Mouse (Mus musculus): ENCODE data around the gene 2010109A12Rik. TPM values are rescaled to one million over a fixed set of nuclear protein-coding genes. Genes with fewer than 3 reads are reported as not detected.
A peak's percentile ranks its signal among the peaks of the same experiment; 100 is the strongest.

Gene 2010109A12Rik
- polyA plus RNA-seq, 1 experiment = 0.09 TPM

- H3K4me3 ChIP-seq (ENCODE audit: extremely low read depth, insufficient read depth, insufficient read length) = no peak overlapping the region
- WGBS = 64% methylated on average over 5 of the region's 5 CpGs
These were observed 49.5 kb downstream of the 2010109A12Rik start for GRCm38 (mm10) chr5:93255759-93256265.

GRCm38 (mm10) chr5:93256820-93257405, 50.6 kb downstream of the 2010109A12Rik start:
- DNase-seq (ENCODE audit: low read depth in 1 of 2, low spot score in 2 of 2) = no peak

More at GRCm38 (mm10) chr5:93255759-93256265, 49.5 kb downstream of the 2010109A12Rik start:
- TF ChIP-seq CTCF (IDR thresholded peaks at IDR 0.05; ENCODE audit: extremely low read depth, insufficient read depth, insufficient read length, insufficient replicate concordance) (no peak), POLR2A (IDR thresholded peaks at IDR 0.05; ENCODE audit: low read depth, low read length) (no peak)
- DNase-seq (ENCODE audit: low read depth in 1 of 2, low spot score in 2 of 2) = no peak
- Histone ChIP-seq H3K27me3 (ENCODE audit: control insufficient read depth, insufficient read depth, low read length) (no peaks in the 10 kb centered on the region), H3K36me3 (ENCODE audit: control insufficient read depth, insufficient read depth, low read length) (no peaks in the 10 kb centered on the region), H3K4me1 (ENCODE audit: control insufficient read depth, insufficient read depth, insufficient read length) (no peaks in the 10 kb centered on the region), H3K27ac (ENCODE audit: insufficient read depth, low read length) (no peak overlapping the region)

GRCm38 (mm10) chr5:93259349-93259748, 53.0 kb downstream of the 2010109A12Rik start:
- Histone ChIP-seq H3K36me3 (ENCODE audit: control insufficient read depth, insufficient read depth, low read length) (no peaks in the 10 kb centered on the region), H3K4me3 (ENCODE audit: extremely low read depth, insufficient read depth, insufficient read length) (no peak overlapping the region), H3K4me1 (ENCODE audit: control insufficient read depth, insufficient read depth, insufficient read length) (peaks cover 12% of the 10 kb centered on the region), H3K27me3 (ENCODE audit: control insufficient read depth, insufficient read depth, low read length) (no peaks in the 10 kb centered on the region), H3K27ac (ENCODE audit: insufficient read depth, low read length) (no peak overlapping the region)
- DNase-seq (ENCODE audit: low read depth in 1 of 2, low spot score in 2 of 2) = no peak
- TF ChIP-seq POLR2A (IDR thresholded peaks at IDR 0.05; ENCODE audit: low read depth, low read length) (no peak), CTCF (IDR thresholded peaks at IDR 0.05; ENCODE audit: extremely low read depth, insufficient read depth, insufficient read length, insufficient replicate concordance) (no peak)

More at GRCm38 (mm10) chr5:93256820-93257405, 50.6 kb downstream of the 2010109A12Rik start:
- Histone ChIP-seq H3K4me3 (ENCODE audit: extremely low read depth, insufficient read depth, insufficient read length) (no peak overlapping the region), H3K27ac (ENCODE audit: insufficient read depth, low read length) (no peak overlapping the region), H3K36me3 (ENCODE audit: control insufficient read depth, insufficient read depth, low read length) (no peaks in the 10 kb centered on the region), H3K4me1 (ENCODE audit: control insufficient read depth, insufficient read depth, insufficient read length) (no peaks in the 10 kb centered on the region), H3K27me3 (ENCODE audit: control insufficient read depth, insufficient read depth, low read length) (no peaks in the 10 kb centered on the region)
- TF ChIP-seq CTCF (IDR thresholded peaks at IDR 0.05; ENCODE audit: extremely low read depth, insufficient read depth, insufficient read length, insufficient replicate concordance) (no peak), POLR2A (IDR thresholded peaks at IDR 0.05; ENCODE audit: low read depth, low read length) (no peak)

- no peaks in the 10 kb centered on the region for H3K36me3 ChIP-seq (ENCODE audit: control insufficient read depth, insufficient read depth, low read length)
- WGBS = 85% methylated on average over 3 of the region's 3 CpGs
These were observed 54.7 kb downstream of the 2010109A12Rik start for GRCm38 (mm10) chr5:93260983-93261382.

GRCm38 (mm10) chr5:93262751-93263150, 56.4 kb downstream of the 2010109A12Rik start:
- no peaks in the 10 kb centered on the region for H3K36me3 ChIP-seq (ENCODE audit: control insufficient read depth, insufficient read depth, low read length)
- no peak for TF ChIP-seq POLR2A (IDR thresholded peaks at IDR 0.05; ENCODE audit: low read depth, low read length)
- no peak for TF ChIP-seq CTCF (IDR thresholded peaks at IDR 0.05; ENCODE audit: extremely low read depth, insufficient read depth, insufficient read length, insufficient replicate concordance)
- no peak for DNase-seq (ENCODE audit: low read depth in 1 of 2, low spot score in 2 of 2)
- peaks cover 16% of the 10 kb centered on the region for H3K4me1 ChIP-seq (ENCODE audit: control insufficient read depth, insufficient read depth, insufficient read length)
- 73% methylated on average over 2 of the region's 2 CpGs for WGBS
- H3K4me3 ChIP-seq (ENCODE audit: extremely low read depth, insufficient read depth, insufficient read length) = no peak overlapping the region
- H3K27me3 ChIP-seq (ENCODE audit: control insufficient read depth, insufficient read depth, low read length) = no peaks in the 10 kb centered on the region
- peak overlapping the region; percentile 83; the same call in 1 of the 2 replicates for H3K27ac ChIP-seq (ENCODE audit: insufficient read depth, low read length)

More at GRCm38 (mm10) chr5:93260983-93261382, 54.7 kb downstream of the 2010109A12Rik start:
- no peak overlapping the region for H3K4me3 ChIP-seq (ENCODE audit: extremely low read depth, insufficient read depth, insufficient read length)
- DNase-seq (ENCODE audit: low read depth in 1 of 2, low spot score in 2 of 2) = no peak
- H3K27ac ChIP-seq (ENCODE audit: insufficient read depth, low read length) = no peak overlapping the region
- no peak for TF ChIP-seq CTCF (IDR thresholded peaks at IDR 0.05; ENCODE audit: extremely low read depth, insufficient read depth, insufficient read length, insufficient replicate concordance)
- TF ChIP-seq POLR2A (IDR thresholded peaks at IDR 0.05; ENCODE audit: low read depth, low read length) = no peak
- no peaks in the 10 kb centered on the region for H3K27me3 ChIP-seq (ENCODE audit: control insufficient read depth, insufficient read depth, low read length)
- H3K4me1 ChIP-seq (ENCODE audit: control insufficient read depth, insufficient read depth, insufficient read length) = peaks cover 14% of the 10 kb centered on the region

Other genes starting within 250 kb of the 2010109A12Rik start
- gene Sowahb, start 161.5 kb upstream of the 2010109A12Rik start, polyA plus RNA-seq (2012; rRNA removed) = not detected in 2 replicates
- gene Sept11, start 113.1 kb upstream of the 2010109A12Rik start, polyA plus RNA-seq (2012; rRNA removed) = 21.2 and 26.0 TPM in 2 replicates
- gene Ccni, start within 50 bp of the 2010109A12Rik start, polyA plus RNA-seq (2012; rRNA removed) = 48.5 and 60.4 TPM in 2 replicates
- 39.3 and 51.3 TPM in 2 replicates for gene Ccng2, start 60.7 kb downstream of the 2010109A12Rik start, polyA plus RNA-seq (2012; rRNA removed)

Measured in spleen, adult 2 months (tissue).